7 mouse cellular contexts compared by ENCODE assay signal in the genomic region with DNA sequence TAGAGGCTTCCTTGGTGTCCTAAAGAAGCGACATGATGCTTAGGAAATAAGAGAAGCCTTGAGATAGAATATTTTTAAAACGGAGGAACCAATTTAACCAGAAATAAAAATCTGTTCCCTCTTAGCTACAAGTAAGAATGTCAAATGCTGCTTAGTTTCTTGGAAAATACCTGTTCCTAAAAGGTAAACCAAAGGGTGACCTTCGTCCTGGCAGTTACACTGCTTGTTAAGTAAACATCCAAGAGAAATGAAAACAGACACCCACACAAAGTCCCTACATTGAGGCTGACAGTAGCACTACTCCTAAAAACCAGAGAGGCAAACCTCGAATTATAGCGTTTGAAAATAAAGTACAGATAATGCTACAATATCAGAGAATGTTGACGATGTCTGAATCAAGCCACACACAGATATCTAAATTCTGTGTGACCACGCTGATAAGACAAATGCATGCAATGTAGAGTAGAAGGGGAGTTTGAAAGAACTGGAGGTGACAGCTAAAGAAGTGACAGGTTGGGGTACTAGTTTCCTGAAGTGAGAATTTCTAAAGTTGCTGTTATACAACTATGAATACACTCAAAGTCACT. TPM values are rescaled to one million over a fixed set of nuclear protein-coding genes. Genes with fewer than 3 reads are reported as not detected.
A peak's percentile ranks its signal among the peaks of the same experiment; 100 is the strongest.
DNase-seq lines count a peak whose midpoint lies in the region; ATAC-seq and TF ChIP-seq lines count a peak whose summit lies in the region.

No protein-coding gene starts in this region.

- H3K27ac ChIP-seq in lung, postnatal 0 days (ENCODE audit: low read length): no peak overlapping the region
- peak overlapping the region; percentile 92 for H3K27ac ChIP-seq in embryonic facial prominence, embryonic 15.5 days (replicated peaks)
- peak overlapping the region; percentile 95; the same call in 1 of the 2 replicates for H3K27ac ChIP-seq in limb, embryonic 12.5 days
- H3K27ac ChIP-seq in stomach, embryonic 15.5 days: peak overlapping the region; percentile 95

- H3K9ac ChIP-seq in lung, postnatal 0 days (replicated peaks; ENCODE audit: low read depth): peak overlapping the region; percentile 93
- peak overlapping the region; percentile 94 for H3K9ac ChIP-seq in embryonic facial prominence, embryonic 15.5 days
- H3K9ac ChIP-seq in limb, embryonic 12.5 days (replicated peaks): peak overlapping the region; percentile 96
- peak overlapping the region; percentile 59; the same call in 1 of the 2 replicates for H3K9ac ChIP-seq in stomach, embryonic 15.5 days

- no peak for ATAC-seq in lung, postnatal 0 days
- ATAC-seq in embryonic facial prominence, embryonic 15.5 days (ENCODE audit: insufficient number of reproducible peaks, low FRiP score, low TSS enrichment, low read depth): no peak
- no peak for ATAC-seq in limb, embryonic 12.5 days (ENCODE audit: insufficient number of reproducible peaks, insufficient read depth, low FRiP score, low TSS enrichment, low read depth)
- ATAC-seq in stomach, embryonic 15.5 days (ENCODE audit: insufficient read depth, low FRiP score, low read depth): no peak
- no peak for ATAC-seq in inflammation-experienced regulatory T-cells, adult 6 months

- H3K4me1 ChIP-seq in lung, postnatal 0 days (ENCODE audit: insufficient read depth, low read depth, low read length): no peaks in the 10 kb centered on the region; the same call in 1 of the 2 replicates
- peaks cover 20% of the 10 kb centered on the region for H3K4me1 ChIP-seq in embryonic facial prominence, embryonic 15.5 days
- H3K4me1 ChIP-seq in limb, embryonic 12.5 days (replicated peaks): peaks cover 24% of the 10 kb centered on the region
- H3K4me1 ChIP-seq in stomach, embryonic 15.5 days: peaks cover 24% of the 10 kb centered on the region

- H3K4me2 ChIP-seq in lung, postnatal 0 days (replicated peaks; ENCODE audit: low read depth, low read length): peak overlapping the region; percentile 78
- H3K4me2 ChIP-seq in embryonic facial prominence, embryonic 15.5 days (replicated peaks): peak overlapping the region; percentile 82
- H3K4me2 ChIP-seq in limb, embryonic 12.5 days: peak overlapping the region; percentile 85
- peak overlapping the region; percentile 90 for H3K4me2 ChIP-seq in stomach, embryonic 15.5 days

- peak overlapping the region; percentile 98 for H3K4me3 ChIP-seq in lung, postnatal 0 days (ENCODE audit: low read depth, low read length)
- peak overlapping the region; percentile 95 for H3K4me3 ChIP-seq in embryonic facial prominence, embryonic 15.5 days (replicated peaks)
- H3K4me3 ChIP-seq in limb, embryonic 12.5 days (replicated peaks): peak overlapping the region; percentile 94
- H3K4me3 ChIP-seq in stomach, embryonic 15.5 days (replicated peaks): peak overlapping the region; percentile 99

- H3K27me3 ChIP-seq in lung, postnatal 0 days (replicated peaks; ENCODE audit: insufficient read depth, low read length): no peaks in the 10 kb centered on the region
- H3K27me3 ChIP-seq in embryonic facial prominence, embryonic 15.5 days: no peaks in the 10 kb centered on the region
- H3K27me3 ChIP-seq in limb, embryonic 12.5 days: no peaks in the 10 kb centered on the region
- H3K27me3 ChIP-seq in stomach, embryonic 15.5 days (replicated peaks): no peaks in the 10 kb centered on the region

- H3K9me3 ChIP-seq in lung, postnatal 0 days (ENCODE audit: low read length): no peaks in the 10 kb centered on the region
- H3K9me3 ChIP-seq in embryonic facial prominence, embryonic 15.5 days (replicated peaks): no peaks in the 10 kb centered on the region
- no peaks in the 10 kb centered on the region for H3K9me3 ChIP-seq in limb, embryonic 12.5 days
- H3K9me3 ChIP-seq in stomach, embryonic 15.5 days: no peaks in the 10 kb centered on the region

- no peak for TF ChIP-seq CTCF in lung, postnatal 0 days (IDR thresholded peaks at IDR 0.05)

- no peaks in the 10 kb centered on the region for H3K36me3 ChIP-seq in lung, postnatal 0 days (ENCODE audit: insufficient read depth, low read length)
- H3K36me3 ChIP-seq in embryonic facial prominence, embryonic 15.5 days: 0 out of 2 replicates have a peak, but pooled peaks cover 3% of the 10 kb centered on the region
- H3K36me3 ChIP-seq in limb, embryonic 12.5 days: peaks cover under 1% of the 10 kb centered on the region; the same call in 1 of the 2 replicates
- no peaks in the 10 kb centered on the region for H3K36me3 ChIP-seq in stomach, embryonic 15.5 days

- 23% methylated on average over 7 of the region's 7 CpGs for WGBS in lung, postnatal 0 days
- 30% methylated on average over 7 of the region's 7 CpGs for WGBS in embryonic facial prominence, embryonic 15.5 days
- WGBS in limb, embryonic 12.5 days: 40% methylated on average over 7 of the region's 7 CpGs
- WGBS in stomach, embryonic 15.5 days: 32% methylated on average over 7 of the region's 7 CpGs

- no peak for TF ChIP-seq EP300 in lung, postnatal 0 days (IDR thresholded peaks at IDR 0.05)

- no peak for DNase-seq in lung, postnatal 0 days (ENCODE audit: low spot score)
- no peak for DNase-seq in lung, postnatal 36 days
- no peak for DNase-seq in frontal cortex, postnatal 25 days (ENCODE audit: low spot score in 2 of 2)

RNA-seq across cellular contexts. Expression of gene Amfr, which starts 0.5 kb away (rescaled TPM):
- 57.4 and 61.6 TPM in 2 replicates for polyA plus RNA-seq in lung, postnatal 0 days (2015; fragmentation: Nextera tagmentation; extraction: Ambion mirVana)
- polyA plus RNA-seq in embryonic facial prominence, embryonic 15.5 days (2015; fragmentation: Nextera tagmentation; extraction: Ambion mirVana): 49.3 and 49.8 TPM in 2 replicates
- polyA plus RNA-seq in limb, embryonic 12.5 days (2016; fragmentation: Nextera tagmentation; extraction: Ambion mirVana): 48.1 and 53.1 TPM in 2 replicates
- polyA plus RNA-seq in stomach, embryonic 15.5 days (2015; fragmentation: Nextera tagmentation; extraction: Ambion mirVana): 48.6 and 51.4 TPM in 2 replicates
- polyA plus RNA-seq in inflammation-experienced regulatory T-cells, adult 6 months (2017; shearing (Covaris generic)): 10 to 100 TPM; 20.3 to 38.5 (median 38.0) TPM

RNA-seq across cellular contexts. Expression of gene Nudt21, which starts 23.7 kb away (rescaled TPM):
- 53.9 and 55.0 TPM in 2 replicates for polyA plus RNA-seq in lung, postnatal 0 days (2015; fragmentation: Nextera tagmentation; extraction: Ambion mirVana)
- 95.0 and 103 TPM in 2 replicates for polyA plus RNA-seq in embryonic facial prominence, embryonic 15.5 days (2015; fragmentation: Nextera tagmentation; extraction: Ambion mirVana)
- 132 and 148 TPM in 2 replicates for polyA plus RNA-seq in limb, embryonic 12.5 days (2016; fragmentation: Nextera tagmentation; extraction: Ambion mirVana)
- 103 and 106 TPM in 2 replicates for polyA plus RNA-seq in stomach, embryonic 15.5 days (2015; fragmentation: Nextera tagmentation; extraction: Ambion mirVana)
- 100 to 1,000 TPM in 1 of 3 experiments, 10 to 100 TPM in 2; 60.1 to 163 (median 82.0) TPM for polyA plus RNA-seq in inflammation-experienced regulatory T-cells, adult 6 months (2017; shearing (Covaris generic))

RNA-seq across cellular contexts. Expression of gene Ogfod1, which starts 23.9 kb away (rescaled TPM):
- 6.1 and 7.0 TPM in 2 replicates for polyA plus RNA-seq in lung, postnatal 0 days (2015; fragmentation: Nextera tagmentation; extraction: Ambion mirVana)
- 12.4 and 16.1 TPM in 2 replicates for polyA plus RNA-seq in embryonic facial prominence, embryonic 15.5 days (2015; fragmentation: Nextera tagmentation; extraction: Ambion mirVana)
- polyA plus RNA-seq in limb, embryonic 12.5 days (2016; fragmentation: Nextera tagmentation; extraction: Ambion mirVana): 14.0 and 16.1 TPM in 2 replicates
- polyA plus RNA-seq in stomach, embryonic 15.5 days (2015; fragmentation: Nextera tagmentation; extraction: Ambion mirVana): 13.2 and 14.2 TPM in 2 replicates
- polyA plus RNA-seq in inflammation-experienced regulatory T-cells, adult 6 months (2017; shearing (Covaris generic)): 10 to 100 TPM; 16.7 to 23.2 (median 22.4) TPM
